Mouse (Mus musculus) C2C12 (cell line): ENCODE measurements around the gene Lrrc8d. TPM values are rescaled to one million over a fixed set of nuclear protein-coding genes. Genes with fewer than 3 reads are reported as not detected.

ENCODE experiments used
- H3K27me3 ChIP-seq: one replicate; pipeline ENCODE4 v1.6.1; 2011; ENCODE audit not compliant: control insufficient read depth, insufficient read depth, insufficient read length
- H3K36me3 ChIP-seq: one replicate; pipeline ENCODE4 v1.6.1; 2011; ENCODE audit not compliant: control insufficient read depth, insufficient read depth
- H3K4me3 ChIP-seq: one replicate; pipeline ENCODE4 v1.5.1; 2011; ENCODE audit warnings: mild to moderate bottlenecking, control low read depth; ENCODE audit not compliant: poor library complexity, insufficient read depth, severe bottlenecking
- H3K79me2 ChIP-seq: one replicate; pipeline ENCODE4 v1.6.1; 2011; ENCODE audit not compliant: control insufficient read depth, insufficient read depth
- H3K79me3 ChIP-seq: one replicate; pipeline ENCODE4 v1.6.1; 2011; ENCODE audit warnings: low read depth, control low read depth
- H3ac ChIP-seq: one replicate; pipeline ENCODE3; 2011; ENCODE audit warnings: low read depth; ENCODE audit not compliant: control insufficient read depth, insufficient read length
- CEBPB ChIP-seq: IDR thresholded peaks from one replicate; pipeline ENCODE4 v1.6.1; 2011; ENCODE audit warnings: low read depth, mild to moderate bottlenecking, control low read depth, moderate library complexity
- CTCF ChIP-seq: IDR thresholded peaks from one replicate; pipeline ENCODE4 v1.5.1; 2011; ENCODE audit not compliant: control insufficient read depth, insufficient read depth, insufficient read length
- FOSL1 ChIP-seq: IDR thresholded peaks from one replicate; pipeline ENCODE4 v1.8.0; 2011; ENCODE audit warnings: mild to moderate bottlenecking, low read length; ENCODE audit not compliant: poor library complexity, insufficient read depth, severe bottlenecking
- MAX ChIP-seq: IDR thresholded peaks from one replicate; pipeline ENCODE4 v1.6.1; 2011; ENCODE audit warnings: mild to moderate bottlenecking, control low read depth
- MYOD1 ChIP-seq: IDR thresholded peaks from one replicate; pipeline ENCODE4 v1.6.1; 2011; ENCODE audit warnings: low read depth; ENCODE audit not compliant: control insufficient read depth, insufficient read length
- MYOG ChIP-seq: IDR thresholded peaks from one replicate; pipeline ENCODE4 v1.6.1; 2011; ENCODE audit not compliant: control insufficient read depth, insufficient read length; ENCODE audit errors: extremely low read depth
- USF1 ChIP-seq: IDR thresholded peaks from one replicate; pipeline ENCODE4 v1.6.1; 2011; ENCODE audit warnings: low read depth, mild to moderate bottlenecking, control low read depth, moderate library complexity
- polyA plus RNA-seq: library from polyadenylated mRNA; unstranded; fragments of >200 nt; fragmentation: generic; extraction: Trizol; gene quantifications from one replicate; pipeline ENCODE4 v1.2.1, GENCODE M21; 2012; ENCODE audit warnings: missing spikeins

Lrrc8d gene
- polyA plus RNA-seq, 1 experiment: 21.1 TPM

DNA sequence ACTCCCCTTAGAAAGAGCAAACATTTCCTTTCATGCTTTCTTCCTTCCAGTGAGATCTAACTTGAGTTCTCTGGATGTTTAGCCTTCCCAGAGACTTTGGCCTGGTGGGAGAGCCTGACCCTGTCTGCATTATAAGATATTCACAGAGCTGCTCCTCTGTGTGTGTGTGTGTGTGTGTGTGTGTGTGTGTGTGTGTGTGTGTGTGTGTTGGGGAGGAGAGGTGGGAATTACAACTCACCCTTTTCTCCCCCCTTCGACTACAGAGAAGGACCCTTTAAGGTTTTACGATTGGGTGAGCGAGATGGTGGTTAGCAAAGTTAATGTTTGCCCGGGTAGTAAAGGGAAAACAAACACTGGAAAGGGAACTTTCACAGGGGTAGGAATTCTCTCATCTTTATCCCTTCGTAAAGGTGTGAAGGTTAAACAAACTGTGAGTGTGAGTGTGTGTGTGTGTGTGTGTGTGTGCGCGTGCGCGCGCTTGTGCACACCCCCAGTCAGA lies 101.3 kb downstream of the Lrrc8d start:
- Histone ChIP-seq H3K36me3 (no peaks in the 10 kb centered on the region), H3K27me3 (no peaks in the 10 kb centered on the region), H3ac (no peak overlapping the region), H3K4me3 (no peak overlapping the region), H3K79me3 (no peaks in the 10 kb centered on the region), H3K79me2 (peaks cover 10% of the 10 kb centered on the region)
- TF ChIP-seq USF1: no peak
- TF ChIP-seq MYOD1: no peak
- TF ChIP-seq FOSL1: no peak

DNA sequence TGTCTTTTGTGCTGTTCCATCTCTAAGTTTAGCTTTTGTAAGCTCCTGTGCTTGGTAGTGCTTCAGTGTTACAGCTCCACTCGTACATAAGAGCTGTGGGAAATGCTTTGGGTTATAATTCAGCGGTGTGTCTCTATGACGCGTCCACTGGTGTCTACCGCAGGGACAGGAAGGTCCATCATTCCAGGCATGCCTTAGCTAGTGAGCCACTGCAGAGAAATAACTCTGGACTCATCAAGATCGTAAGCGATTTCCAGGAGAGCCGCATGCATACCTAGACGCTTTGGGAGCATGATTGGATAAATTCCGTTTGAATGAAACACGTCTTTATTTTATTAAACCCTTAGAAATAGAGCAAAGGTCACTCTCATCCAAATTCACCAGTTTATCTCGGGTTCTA lies 106.2 kb downstream of the Lrrc8d start:
- H3K79me3 ChIP-seq: peaks cover 2% of the 10 kb centered on the region
- H3K36me3 ChIP-seq: no peaks in the 10 kb centered on the region
- no peak overlapping the region for H3K4me3 ChIP-seq
- H3K79me2 ChIP-seq: no peaks in the 10 kb centered on the region
- no peak for TF ChIP-seq FOSL1
- TF ChIP-seq MYOG: no peak
- TF ChIP-seq CTCF: no peak
- TF ChIP-seq MYOD1: no peak
- no peak for TF ChIP-seq USF1
- TF ChIP-seq CEBPB: no peak
- TF ChIP-seq MAX: no peak
- H3K27me3 ChIP-seq: no peaks in the 10 kb centered on the region
- H3ac ChIP-seq: no peak overlapping the region

DNA sequence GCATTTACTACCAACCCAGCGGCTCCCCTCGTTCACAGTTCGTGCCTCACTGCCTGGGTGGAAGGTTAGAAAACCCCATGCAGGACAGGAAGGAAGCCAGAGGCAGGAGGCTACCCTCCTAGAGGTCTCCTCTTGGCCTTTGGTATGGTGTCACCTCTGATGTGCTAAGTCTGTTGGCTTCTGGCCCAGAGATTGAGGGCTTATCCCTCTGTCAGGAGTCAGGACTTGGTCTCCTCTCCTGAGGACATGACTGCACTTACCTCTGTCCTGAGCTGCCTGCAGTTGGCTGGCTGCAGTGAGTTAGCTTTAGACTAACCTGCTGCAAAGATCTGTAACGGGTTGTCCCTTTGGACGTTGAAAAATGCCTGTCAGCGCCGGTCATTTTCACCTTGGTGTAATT lies 107.7 kb downstream of the Lrrc8d start:
- H3ac ChIP-seq: no peak overlapping the region
- H3K36me3 ChIP-seq: peaks cover 9% of the 10 kb centered on the region
- H3K79me3 ChIP-seq: peaks cover 2% of the 10 kb centered on the region
- H3K27me3 ChIP-seq: no peaks in the 10 kb centered on the region
- no peaks in the 10 kb centered on the region for H3K79me2 ChIP-seq
- H3K4me3 ChIP-seq: no peak overlapping the region
- TF ChIP-seq USF1 (no peak), MYOD1 (no peak), CEBPB (no peak), FOSL1 (no peak), CTCF (no peak), MYOG (no peak), MAX (no peak)

DNA sequence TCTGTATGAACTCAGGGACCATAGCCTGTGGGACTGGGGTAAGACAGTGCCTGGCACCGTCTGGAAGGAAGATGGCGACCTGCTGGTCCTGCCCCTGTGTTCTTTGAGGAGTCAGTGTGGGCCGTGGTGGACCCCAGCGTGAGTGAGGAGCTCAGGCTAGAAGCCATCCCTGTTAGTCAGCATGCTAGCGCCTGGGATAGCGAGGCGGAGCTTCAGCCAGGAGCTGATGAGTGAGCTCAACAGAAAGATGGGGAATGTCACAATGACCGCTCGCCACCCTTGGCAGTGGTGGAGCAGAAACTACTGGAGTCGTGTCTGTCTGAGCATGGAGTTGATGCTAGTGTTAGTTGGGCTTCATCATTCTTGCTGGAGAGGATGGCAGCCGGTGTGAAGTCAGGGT lies 109.3 kb downstream of the Lrrc8d start:
- Histone ChIP-seq H3ac (no peak overlapping the region), H3K27me3 (no peaks in the 10 kb centered on the region), H3K4me3 (no peak overlapping the region), H3K79me3 (peaks cover 2% of the 10 kb centered on the region), H3K36me3 (peaks cover 25% of the 10 kb centered on the region), H3K79me2 (no peaks in the 10 kb centered on the region)
- TF ChIP-seq MYOG: no peak

DNA sequence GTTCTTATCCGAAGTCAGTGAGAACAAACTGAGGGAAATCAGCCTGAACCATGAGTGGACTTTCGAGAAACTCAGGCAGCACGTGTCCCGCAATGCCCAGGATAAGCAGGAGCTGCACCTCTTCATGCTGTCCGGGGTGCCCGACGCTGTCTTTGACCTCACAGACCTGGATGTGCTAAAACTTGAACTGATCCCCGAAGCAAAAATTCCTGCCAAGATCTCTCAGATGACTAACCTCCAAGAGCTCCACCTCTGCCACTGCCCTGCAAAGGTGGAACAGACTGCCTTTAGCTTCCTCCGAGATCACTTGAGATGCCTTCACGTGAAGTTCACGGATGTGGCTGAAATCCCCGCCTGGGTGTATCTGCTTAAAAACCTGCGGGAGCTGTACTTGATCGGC lies 113.3 kb downstream of the Lrrc8d start:
- Histone ChIP-seq H3K4me3 (no peak overlapping the region), H3K36me3 (peaks cover 25% of the 10 kb centered on the region), H3K79me3 (peaks cover 2% of the 10 kb centered on the region), H3K27me3 (no peaks in the 10 kb centered on the region), H3K79me2 (no peaks in the 10 kb centered on the region), H3ac (no peak overlapping the region)
- TF ChIP-seq MYOG: no peak
- no peak for TF ChIP-seq MAX
- no peak for TF ChIP-seq FOSL1
- TF ChIP-seq MYOD1: no peak
- no peak for TF ChIP-seq CTCF
- no peak for TF ChIP-seq CEBPB
- no peak for TF ChIP-seq USF1

DNA sequence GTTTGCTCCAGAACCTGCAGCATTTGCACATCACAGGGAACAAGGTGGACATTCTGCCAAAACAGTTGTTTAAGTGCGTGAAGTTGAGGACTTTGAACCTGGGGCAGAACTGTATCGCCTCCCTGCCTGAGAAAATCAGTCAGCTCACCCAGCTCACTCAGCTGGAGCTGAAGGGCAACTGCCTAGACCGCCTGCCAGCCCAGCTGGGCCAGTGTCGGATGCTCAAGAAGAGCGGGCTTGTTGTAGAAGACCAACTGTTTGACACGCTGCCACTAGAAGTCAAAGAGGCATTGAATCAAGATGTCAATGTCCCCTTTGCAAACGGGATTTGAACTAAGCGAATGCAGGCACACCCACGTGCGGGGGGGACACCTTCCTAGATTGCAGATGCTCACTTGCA lies 114.2 kb downstream of the Lrrc8d start:
- TF ChIP-seq MAX (no peak), MYOD1 (no peak), FOSL1 (no peak), CEBPB (no peak), CTCF (no peak), USF1 (no peak), MYOG (no peak)
- peaks cover 2% of the 10 kb centered on the region for H3K79me3 ChIP-seq

More for the DNA sequence above, 114.2 kb downstream of the Lrrc8d start:
- H3K27me3 ChIP-seq: no peaks in the 10 kb centered on the region
- H3ac ChIP-seq: no peak overlapping the region
- H3K4me3 ChIP-seq: no peak overlapping the region
- no peaks in the 10 kb centered on the region for H3K79me2 ChIP-seq
- H3K36me3 ChIP-seq: peaks cover 25% of the 10 kb centered on the region
